In the genomic region with DNA sequence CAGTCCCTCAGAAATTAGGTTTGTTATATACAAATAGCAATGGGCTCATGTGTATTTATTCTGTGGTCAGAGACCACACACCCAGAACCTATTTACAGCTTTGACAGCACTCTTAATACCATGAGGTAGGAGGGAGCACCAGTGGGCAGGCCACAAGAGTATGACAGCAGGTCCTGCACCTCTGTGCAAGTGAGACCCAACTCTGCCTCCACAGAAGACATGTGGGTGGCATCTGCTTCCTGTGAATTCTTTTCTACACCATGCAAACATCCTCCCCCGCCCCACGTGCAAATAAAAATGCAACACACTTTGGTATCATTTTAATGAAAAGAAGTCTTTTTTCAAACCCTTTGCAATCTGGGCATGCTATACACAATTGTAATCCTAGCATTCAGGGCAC, we compare ENCODE assay signal across 18 mouse cellular contexts.
A peak's percentile ranks its signal among the peaks of the same experiment; 100 is the strongest.
DNase-seq lines count a peak whose midpoint lies in the region; ATAC-seq and TF ChIP-seq lines count a peak whose summit lies in the region.
"Had no signal": no experiment of that assay in that cellular context is flagged by ENCODE, and none has a peak within 500 bp of the region (broad histone marks: within the 10 kb centered on the region; RNA-seq: fewer than 3 reads in every experiment).

No protein-coding gene starts in this region.

- H3K4me3 ChIP-seq in gastrocnemius, adult 2 months = no peak overlapping the region
- no peak overlapping the region for H3K4me3 ChIP-seq in lung, postnatal 0 days (ENCODE audit: low read depth, low read length)
- H3K4me3 ChIP-seq in embryonic facial prominence, embryonic 15.5 days (replicated peaks) = no peak overlapping the region
- no peak overlapping the region for H3K4me3 ChIP-seq in kidney, embryonic 14.5 days (ENCODE audit: low read length)
- no peak overlapping the region for H3K4me3 ChIP-seq in forebrain, embryonic 10.5 days
- H3K4me3 ChIP-seq: heart, embryonic 10.5 days; limb, embryonic 15.5 days; neural tube, embryonic 15.5 days had no signal

- WGBS in lung, postnatal 0 days = 49% methylated on average over 2 of the region's 2 CpGs
- WGBS in embryonic facial prominence, embryonic 15.5 days = 46% methylated on average over 2 of the region's 2 CpGs
- 69% methylated on average over 2 of the region's 2 CpGs for WGBS in kidney, embryonic 14.5 days
- WGBS in forebrain, embryonic 10.5 days = 86% methylated on average over 2 of the region's 2 CpGs

- peaks cover 11% of the 10 kb centered on the region for H3K4me1 ChIP-seq in lung, postnatal 0 days (ENCODE audit: insufficient read depth, low read depth, low read length)
- peaks cover 38% of the 10 kb centered on the region for H3K4me1 ChIP-seq in embryonic facial prominence, embryonic 15.5 days
- H3K4me1 ChIP-seq in kidney, embryonic 14.5 days (ENCODE audit: control insufficient read depth, insufficient read depth, low read length) = no peaks in the 10 kb centered on the region
- H3K4me1 ChIP-seq in forebrain, embryonic 10.5 days = peaks cover 19% of the 10 kb centered on the region
- H3K4me1 ChIP-seq: neural tube, embryonic 15.5 days had no signal

- H3K9me3 ChIP-seq in lung, postnatal 0 days (ENCODE audit: low read length) = no peaks in the 10 kb centered on the region
- H3K9me3 ChIP-seq in embryonic facial prominence, embryonic 15.5 days (replicated peaks) = no peaks in the 10 kb centered on the region
- H3K9me3 ChIP-seq in kidney, embryonic 14.5 days (ENCODE audit: control insufficient read depth, low read length) = no peaks in the 10 kb centered on the region
- H3K9me3 ChIP-seq in forebrain, embryonic 10.5 days = no peaks in the 10 kb centered on the region
- H3K9me3 ChIP-seq: G1E; heart, embryonic 10.5 days; limb, embryonic 15.5 days; neural tube, embryonic 15.5 days had no signal

- intact Hi-C loops in gastrocnemius, adult 2 months (cut with DNase I) = no loop called here

- DNase-seq in gastrocnemius, adult 2 months = no peak
- no peak for DNase-seq in gastrocnemius, postnatal 4 days (ENCODE audit: low spot score in 2 of 2)
- no peak for DNase-seq in lung, postnatal 0 days (ENCODE audit: low spot score)
- DNase-seq in lung, postnatal 36 days = no peak
- DNase-seq in thymus, postnatal 10 days (ENCODE audit: low spot score in 2 of 2) = peak; percentile 28 to 39
- no peak for DNase-seq in forebrain, embryonic 10.5 days (ENCODE audit: extremely low spot score, low spot score)
- DNase-seq: adrenal gland, postnatal 25 days; cerebellum, postnatal 14 days; heart, postnatal 4 days; kidney, adult 2 months had no signal

- peak overlapping the region; percentile 67 for H3K27ac ChIP-seq in gastrocnemius, adult 2 months
- no peak overlapping the region; the same call in 1 of the 2 replicates for H3K27ac ChIP-seq in lung, postnatal 0 days (ENCODE audit: low read length)
- H3K27ac ChIP-seq in embryonic facial prominence, embryonic 15.5 days (replicated peaks) = peak overlapping the region; percentile 65; the same call in 1 of the 2 replicates
- no peak overlapping the region for H3K27ac ChIP-seq in kidney, embryonic 14.5 days (ENCODE audit: low read depth, low read length)
- no peak overlapping the region for H3K27ac ChIP-seq in forebrain, embryonic 10.5 days
- H3K27ac ChIP-seq: heart, embryonic 10.5 days; limb, embryonic 15.5 days; neural tube, embryonic 15.5 days had no signal

- H3K36me3 ChIP-seq in lung, postnatal 0 days (ENCODE audit: insufficient read depth, low read length) = no peaks in the 10 kb centered on the region
- no peaks in the 10 kb centered on the region for H3K36me3 ChIP-seq in embryonic facial prominence, embryonic 15.5 days
- H3K36me3 ChIP-seq in kidney, embryonic 14.5 days (ENCODE audit: control insufficient read depth, insufficient read depth, low read length) = no peaks in the 10 kb centered on the region
- H3K36me3 ChIP-seq in forebrain, embryonic 10.5 days (replicated peaks) = no peaks in the 10 kb centered on the region
- H3K36me3 ChIP-seq: G1E; limb, embryonic 15.5 days; neural tube, embryonic 15.5 days had no signal

- ATAC-seq in lung, postnatal 0 days = peak; percentile 3; the same call in 1 of the 2 replicates
- no peak for ATAC-seq in embryonic facial prominence, embryonic 15.5 days (ENCODE audit: insufficient number of reproducible peaks, low FRiP score, low TSS enrichment, low read depth)
- ATAC-seq in kidney, embryonic 14.5 days (ENCODE audit: low FRiP score, low TSS enrichment) = no peak
- ATAC-seq: forebrain, embryonic 16.5 days; midbrain, embryonic 16.5 days had no signal

- no peak overlapping the region for H3K9ac ChIP-seq in lung, postnatal 0 days (replicated peaks; ENCODE audit: low read depth)
- no peak overlapping the region for H3K9ac ChIP-seq in embryonic facial prominence, embryonic 15.5 days
- no peak overlapping the region for H3K9ac ChIP-seq in kidney, embryonic 14.5 days (ENCODE audit: low read depth, low read length)
- H3K9ac ChIP-seq: limb, embryonic 15.5 days; neural tube, embryonic 15.5 days had no signal

- TF ChIP-seq EP300 in lung, postnatal 0 days (IDR thresholded peaks at IDR 0.05) = no peak

- no peaks in the 10 kb centered on the region for H3K27me3 ChIP-seq in lung, postnatal 0 days (replicated peaks; ENCODE audit: insufficient read depth, low read length)
- H3K27me3 ChIP-seq in embryonic facial prominence, embryonic 15.5 days = no peaks in the 10 kb centered on the region
- H3K27me3 ChIP-seq in kidney, embryonic 14.5 days (ENCODE audit: control insufficient read depth, insufficient read depth, low read length) = no peaks in the 10 kb centered on the region
- no peaks in the 10 kb centered on the region for H3K27me3 ChIP-seq in forebrain, embryonic 10.5 days (ENCODE audit: poor library complexity, severe bottlenecking)
- H3K27me3 ChIP-seq: limb, embryonic 15.5 days; neural tube, embryonic 15.5 days had no signal

- no peak for TF ChIP-seq CTCF in gastrocnemius, adult 2 months (IDR thresholded peaks at IDR 0.05)
- no peak for TF ChIP-seq CTCF in lung, postnatal 0 days (IDR thresholded peaks at IDR 0.05)

- H3K4me2 ChIP-seq in lung, postnatal 0 days (replicated peaks; ENCODE audit: low read depth, low read length) = no peak overlapping the region
- no peak overlapping the region for H3K4me2 ChIP-seq in embryonic facial prominence, embryonic 15.5 days (replicated peaks)
- H3K4me2 ChIP-seq in kidney, embryonic 14.5 days (replicated peaks; ENCODE audit: low read depth, low read length) = no peak overlapping the region
- H3K4me2 ChIP-seq: limb, embryonic 15.5 days; neural tube, embryonic 15.5 days had no signal

Comparison
In these comparisons a context has a peak if more than half of its experiments do, and no peak if none do; other contexts are left out.
1. DNase-seq: peak in thymus, postnatal 10 days (2 of 2); none in gastrocnemius, adult 2 months (single experiment), gastrocnemius, postnatal 4 days (0 of 2), lung, postnatal 0 days (single experiment), lung, postnatal 36 days (single experiment) and forebrain, embryonic 10.5 days (single experiment).
2. H3K27ac ChIP-seq: peak in gastrocnemius, adult 2 months (single experiment) and embryonic facial prominence, embryonic 15.5 days (single experiment); none in lung, postnatal 0 days (single experiment), kidney, embryonic 14.5 days (single experiment) and forebrain, embryonic 10.5 days (single experiment).